Mouse (Mus musculus): ENCODE measurements around the gene Foxf1. TPM values are rescaled to one million over a fixed set of nuclear protein-coding genes. Genes with fewer than 3 reads are reported as not detected.

Foxf1 gene
- polyA plus RNA-seq, 1 experiment: not detected

- H3ac ChIP-seq (ENCODE audit: control insufficient read depth, insufficient read length): peak overlapping the region; percentile 37
- H3K4me3 ChIP-seq: peak overlapping the region; percentile 35
- TF ChIP-seq POLR2AphosphoS2 (IDR thresholded peaks at IDR 0.05; ENCODE audit: insufficient read length, low read depth): peak; percentile 24
- TF ChIP-seq TCF3 (IDR thresholded peaks at IDR 0.05; ENCODE audit: insufficient read length, low read depth): no peak
- no peak for TF ChIP-seq TCF12 (IDR thresholded peaks at IDR 0.05; ENCODE audit: insufficient read depth, poor library complexity, severe bottlenecking)
- TF ChIP-seq MAX (IDR thresholded peaks at IDR 0.05; ENCODE audit: low read depth): no peak
- TF ChIP-seq E2F4 (IDR thresholded peaks at IDR 0.05; ENCODE audit: insufficient read depth): no peak
- TF ChIP-seq MYOD1 (IDR thresholded peaks at IDR 0.05; ENCODE audit: control insufficient read depth in 1 of 3, insufficient read length in 2 of 3, low read depth in 2 of 3): peak in 1 of 3 experiments; percentile 5
- no peaks in the 10 kb centered on the region for H3K36me3 ChIP-seq (ENCODE audit: control insufficient read depth, insufficient read depth)
- H3K27me3 ChIP-seq (ENCODE audit: control insufficient read depth, insufficient read depth, insufficient read length): no peaks in the 10 kb centered on the region
- H3K4me2 ChIP-seq (ENCODE audit: low read depth): peak overlapping the region; percentile 91
- H3K79me2 ChIP-seq (ENCODE audit: control insufficient read depth, insufficient read depth): peaks cover 18% of the 10 kb centered on the region
These were observed 40.5 kb downstream of the Foxf1 start for GRCm38 (mm10) chr8:121124547-121125239.

- no peaks in the 10 kb centered on the region for H3K27me3 ChIP-seq (ENCODE audit: control insufficient read depth, insufficient read depth, insufficient read length)
- H3K79me2 ChIP-seq (ENCODE audit: control insufficient read depth, insufficient read depth): peaks cover 11% of the 10 kb centered on the region
- no peaks in the 10 kb centered on the region for H3K36me3 ChIP-seq (ENCODE audit: control insufficient read depth, insufficient read depth)
- H3ac ChIP-seq (ENCODE audit: control insufficient read depth, insufficient read length): peak overlapping the region; percentile 37
- peak overlapping the region; percentile 91 for H3K4me2 ChIP-seq (ENCODE audit: low read depth)
- TF ChIP-seq MYOD1 (IDR thresholded peaks at IDR 0.05; ENCODE audit: control insufficient read depth in 1 of 3, insufficient read length in 2 of 3, low read depth in 2 of 3) (no peak), POLR2A (IDR thresholded peaks at IDR 0.05; ENCODE audit: insufficient read length, low read depth) (peak; percentile 94), MYOG (IDR thresholded peaks at IDR 0.05; ENCODE audit: control insufficient read depth in 1 of 3, insufficient read depth in 1 of 3, insufficient read length in 2 of 3, low read depth in 2 of 3) (no peak), TCF3 (IDR thresholded peaks at IDR 0.05; ENCODE audit: insufficient read length, low read depth) (no peak), SRF (IDR thresholded peaks at IDR 0.05; ENCODE audit: control insufficient read depth, insufficient read length, low read depth) (peak; percentile 47), POLR2AphosphoS2 (IDR thresholded peaks at IDR 0.05; ENCODE audit: insufficient read length, low read depth) (peak; percentile 91)
- peak overlapping the region; percentile 35 for H3K4me3 ChIP-seq
These were observed 41.2 kb downstream of the Foxf1 start for GRCm38 (mm10) chr8:121125311-121125876.

- no peaks in the 10 kb centered on the region for H3K27me3 ChIP-seq (ENCODE audit: control insufficient read depth, insufficient read depth, insufficient read length)
- no peaks in the 10 kb centered on the region for H3K36me3 ChIP-seq (ENCODE audit: control insufficient read depth, insufficient read depth)
- H3K4me2 ChIP-seq (ENCODE audit: low read depth): peak overlapping the region; percentile 91
- TF ChIP-seq CEBPB (IDR thresholded peaks at IDR 0.05; ENCODE audit: insufficient read depth, poor library complexity, severe bottlenecking): no peak
- TF ChIP-seq E2F4 (IDR thresholded peaks at IDR 0.05; ENCODE audit: insufficient read depth): no peak
- TF ChIP-seq POLR2A (IDR thresholded peaks at IDR 0.05; ENCODE audit: insufficient read length, low read depth): no peak
- no peak for TF ChIP-seq POLR2AphosphoS2 (IDR thresholded peaks at IDR 0.05; ENCODE audit: insufficient read length, low read depth)
- no peak for TF ChIP-seq REST (IDR thresholded peaks at IDR 0.05; ENCODE audit: insufficient read depth, insufficient read length)
- TF ChIP-seq MYOD1 (IDR thresholded peaks at IDR 0.05; ENCODE audit: control insufficient read depth in 1 of 3, insufficient read length in 2 of 3, low read depth in 2 of 3): no peak
- TF ChIP-seq USF1 (IDR thresholded peaks at IDR 0.05; ENCODE audit: low read depth): no peak
- no peak for TF ChIP-seq SRF (IDR thresholded peaks at IDR 0.05; ENCODE audit: control insufficient read depth, insufficient read length, low read depth)
- TF ChIP-seq TCF3 (IDR thresholded peaks at IDR 0.05; ENCODE audit: insufficient read length, low read depth): no peak
- TF ChIP-seq TCF12 (IDR thresholded peaks at IDR 0.05; ENCODE audit: insufficient read depth, poor library complexity, severe bottlenecking): no peak
- H3ac ChIP-seq (ENCODE audit: control insufficient read depth, insufficient read length): peak overlapping the region; percentile 37
- peak overlapping the region; percentile 35 for H3K4me3 ChIP-seq
- H3K79me2 ChIP-seq (ENCODE audit: control insufficient read depth, insufficient read depth): peaks cover 4% of the 10 kb centered on the region
These were observed 42.0 kb downstream of the Foxf1 start for GRCm38 (mm10) chr8:121126191-121126590.

- TF ChIP-seq POLR2A (IDR thresholded peaks at IDR 0.05; ENCODE audit: insufficient read length, low read depth) (no peak), REST (IDR thresholded peaks at IDR 0.05; ENCODE audit: insufficient read depth, insufficient read length) (no peak), TCF12 (IDR thresholded peaks at IDR 0.05; ENCODE audit: insufficient read depth, poor library complexity, severe bottlenecking) (no peak), E2F4 (IDR thresholded peaks at IDR 0.05; ENCODE audit: insufficient read depth) (no peak), CEBPB (IDR thresholded peaks at IDR 0.05; ENCODE audit: insufficient read depth, poor library complexity, severe bottlenecking) (no peak), POLR2AphosphoS2 (IDR thresholded peaks at IDR 0.05; ENCODE audit: insufficient read length, low read depth) (no peak), USF1 (IDR thresholded peaks at IDR 0.05; ENCODE audit: low read depth) (no peak), MAX (IDR thresholded peaks at IDR 0.05; ENCODE audit: low read depth) (no peak), MYOG (IDR thresholded peaks at IDR 0.05; ENCODE audit: control insufficient read depth in 1 of 3, insufficient read depth in 1 of 3, insufficient read length in 2 of 3, low read depth in 2 of 3) (no peak)
- Histone ChIP-seq H3K4me3 (peak overlapping the region; percentile 35), H3K27me3 (ENCODE audit: control insufficient read depth, insufficient read depth, insufficient read length) (no peaks in the 10 kb centered on the region), H3K79me2 (ENCODE audit: control insufficient read depth, insufficient read depth) (no peaks in the 10 kb centered on the region), H3K36me3 (ENCODE audit: control insufficient read depth, insufficient read depth) (no peaks in the 10 kb centered on the region), H3ac (ENCODE audit: control insufficient read depth, insufficient read length) (no peak overlapping the region), H3K4me2 (ENCODE audit: low read depth) (peak overlapping the region; percentile 91)
These were observed 42.5 kb downstream of the Foxf1 start for GRCm38 (mm10) chr8:121126694-121127093.

- H3K79me2 ChIP-seq (ENCODE audit: control insufficient read depth, insufficient read depth): no peaks in the 10 kb centered on the region
- H3K27me3 ChIP-seq (ENCODE audit: control insufficient read depth, insufficient read depth, insufficient read length): no peaks in the 10 kb centered on the region
- no peak overlapping the region for H3K4me3 ChIP-seq
- peak overlapping the region; percentile 30 for H3K4me2 ChIP-seq (ENCODE audit: low read depth)
- H3ac ChIP-seq (ENCODE audit: control insufficient read depth, insufficient read length): no peak overlapping the region
- no peaks in the 10 kb centered on the region for H3K36me3 ChIP-seq (ENCODE audit: control insufficient read depth, insufficient read depth)
- TF ChIP-seq MYOD1 (IDR thresholded peaks at IDR 0.05; ENCODE audit: control insufficient read depth in 1 of 3, insufficient read length in 2 of 3, low read depth in 2 of 3) (no peak), POLR2A (IDR thresholded peaks at IDR 0.05; ENCODE audit: insufficient read length, low read depth) (no peak), E2F4 (IDR thresholded peaks at IDR 0.05; ENCODE audit: insufficient read depth) (no peak), TCF3 (IDR thresholded peaks at IDR 0.05; ENCODE audit: insufficient read length, low read depth) (no peak), SRF (IDR thresholded peaks at IDR 0.05; ENCODE audit: control insufficient read depth, insufficient read length, low read depth) (no peak), POLR2AphosphoS2 (IDR thresholded peaks at IDR 0.05; ENCODE audit: insufficient read length, low read depth) (no peak), USF1 (IDR thresholded peaks at IDR 0.05; ENCODE audit: low read depth) (no peak), MAX (IDR thresholded peaks at IDR 0.05; ENCODE audit: low read depth) (no peak), CEBPB (IDR thresholded peaks at IDR 0.05; ENCODE audit: insufficient read depth, poor library complexity, severe bottlenecking) (no peak), MYOG (IDR thresholded peaks at IDR 0.05; ENCODE audit: control insufficient read depth in 1 of 3, insufficient read depth in 1 of 3, insufficient read length in 2 of 3, low read depth in 2 of 3) (no peak), TCF12 (IDR thresholded peaks at IDR 0.05; ENCODE audit: insufficient read depth, poor library complexity, severe bottlenecking) (no peak), REST (IDR thresholded peaks at IDR 0.05; ENCODE audit: insufficient read depth, insufficient read length) (no peak)
These were observed 43.1 kb downstream of the Foxf1 start for GRCm38 (mm10) chr8:121127291-121127701.
